ENCODE assay signal across 10 mouse cellular contexts in genomic region chr14:25338404-25339051, GRCm38 (mm10).
DNase-seq lines count a peak whose midpoint lies in the region; ATAC-seq and TF ChIP-seq lines count a peak whose summit lies in the region.
"Had no signal": no experiment of that assay in that cellular context is flagged by ENCODE, and none has a peak within 500 bp of the region (broad histone marks: within the 10 kb centered on the region; RNA-seq: fewer than 3 reads in every experiment).

No protein-coding gene starts in this region.

- peaks cover 34% of the 10 kb centered on the region for H3K4me1 ChIP-seq in forebrain, embryonic 13.5 days
- peaks cover 17% of the 10 kb centered on the region for H3K4me1 ChIP-seq in forebrain, embryonic 12.5 days
- H3K4me1 ChIP-seq in lung, embryonic 15.5 days = peaks cover 40% of the 10 kb centered on the region
- H3K4me1 ChIP-seq in lung, adult 2 months (ENCODE audit: control insufficient read depth, insufficient read depth, low read length) = peaks cover 8% of the 10 kb centered on the region; the same call in 1 of the 2 replicates
- H3K4me1 ChIP-seq in hindbrain, embryonic 13.5 days (replicated peaks) = peaks cover 33% of the 10 kb centered on the region
- peaks cover 34% of the 10 kb centered on the region for H3K4me1 ChIP-seq in neural tube, embryonic 13.5 days (replicated peaks)

- H3K4me2 ChIP-seq in forebrain, embryonic 13.5 days = no peak overlapping the region
- no peak overlapping the region for H3K4me2 ChIP-seq in forebrain, embryonic 12.5 days
- H3K4me2 ChIP-seq in lung, embryonic 15.5 days = no peak overlapping the region
- H3K4me2 ChIP-seq in hindbrain, embryonic 13.5 days = no peak overlapping the region
- no peak overlapping the region for H3K4me2 ChIP-seq in neural tube, embryonic 13.5 days
- H3K4me2 ChIP-seq: hindbrain, embryonic 15.5 days had no signal

- no peak for TF ChIP-seq CTCF in lung, adult 2 months (IDR thresholded peaks at IDR 0.05; ENCODE audit: insufficient read depth, low read length)

- no peaks in the 10 kb centered on the region for H3K27me3 ChIP-seq in forebrain, embryonic 13.5 days
- H3K27me3 ChIP-seq in forebrain, embryonic 12.5 days = no peaks in the 10 kb centered on the region
- no peaks in the 10 kb centered on the region for H3K27me3 ChIP-seq in lung, embryonic 15.5 days
- H3K27me3 ChIP-seq in hindbrain, embryonic 13.5 days = no peaks in the 10 kb centered on the region
- no peaks in the 10 kb centered on the region for H3K27me3 ChIP-seq in neural tube, embryonic 13.5 days
- H3K27me3 ChIP-seq: hindbrain, embryonic 15.5 days had no signal

- DNase-seq in lung, adult 2 months = no peak
- no peak for DNase-seq in thymus, postnatal 0 days (ENCODE audit: low spot score)
- no peak for DNase-seq in cerebellum, postnatal 25 days
- DNase-seq: cerebellum, adult 2 months had no signal

- no peaks in the 10 kb centered on the region for H3K9me3 ChIP-seq in forebrain, embryonic 13.5 days (replicated peaks)
- H3K9me3 ChIP-seq in forebrain, embryonic 12.5 days = no peaks in the 10 kb centered on the region
- no peaks in the 10 kb centered on the region for H3K9me3 ChIP-seq in lung, embryonic 15.5 days
- no peaks in the 10 kb centered on the region for H3K9me3 ChIP-seq in hindbrain, embryonic 13.5 days
- H3K9me3 ChIP-seq in neural tube, embryonic 13.5 days = no peaks in the 10 kb centered on the region
- H3K9me3 ChIP-seq: hindbrain, embryonic 15.5 days had no signal

- no peak overlapping the region for H3K27ac ChIP-seq in forebrain, embryonic 13.5 days
- no peak overlapping the region for H3K27ac ChIP-seq in forebrain, embryonic 12.5 days
- H3K27ac ChIP-seq in lung, embryonic 15.5 days = 0 out of 2 replicates have a peak overlapping the region, but pooled peaks have one; percentile 2
- H3K27ac ChIP-seq in hindbrain, embryonic 13.5 days = peak overlapping the region; percentile 60; the same call in 1 of the 2 replicates
- H3K27ac ChIP-seq in neural tube, embryonic 13.5 days (replicated peaks) = no peak overlapping the region; the same call in 1 of the 2 replicates
- H3K27ac ChIP-seq: hindbrain, embryonic 15.5 days had no signal

- WGBS in forebrain, embryonic 13.5 days = 62% methylated on average over 9 of the region's 9 CpGs
- 43% methylated on average over 9 of the region's 9 CpGs for WGBS in forebrain, embryonic 12.5 days
- WGBS in lung, embryonic 15.5 days = 57% methylated on average over 9 of the region's 9 CpGs
- 77% methylated on average over 9 of the region's 9 CpGs for WGBS in lung, adult 2 months
- WGBS in hindbrain, embryonic 13.5 days = 43% methylated on average over 9 of the region's 9 CpGs
- 74% methylated on average over 9 of the region's 9 CpGs for WGBS in neural tube, embryonic 13.5 days

- no peak overlapping the region for H3K9ac ChIP-seq in forebrain, embryonic 13.5 days
- H3K9ac ChIP-seq in forebrain, embryonic 12.5 days = no peak overlapping the region
- no peak overlapping the region for H3K9ac ChIP-seq in lung, embryonic 15.5 days
- H3K9ac ChIP-seq in hindbrain, embryonic 13.5 days = no peak overlapping the region
- no peak overlapping the region for H3K9ac ChIP-seq in neural tube, embryonic 13.5 days
- H3K9ac ChIP-seq: hindbrain, embryonic 15.5 days had no signal

- 0 out of 2 replicates have a peak, but pooled peaks have one; percentile 13 for ATAC-seq in forebrain, embryonic 13.5 days
- ATAC-seq in forebrain, embryonic 12.5 days (ENCODE audit: low FRiP score) = no peak
- ATAC-seq in lung, embryonic 15.5 days (ENCODE audit: borderline replicate concordance, extremely low read depth, low FRiP score, low TSS enrichment) = no peak
- no peak; the same call in 1 of the 2 replicates for ATAC-seq in hindbrain, embryonic 13.5 days (ENCODE audit: low FRiP score)
- ATAC-seq in neural tube, embryonic 13.5 days (ENCODE audit: low read depth) = peak; percentile 61; the same call in 1 of the 2 replicates

- TF ChIP-seq POLR2A in lung, adult 2 months (IDR thresholded peaks at IDR 0.05; ENCODE audit: borderline replicate concordance, extremely low read depth, low read depth, low read length) = no peak

- no peaks in the 10 kb centered on the region for H3K36me3 ChIP-seq in forebrain, embryonic 13.5 days (ENCODE audit: poor library complexity, severe bottlenecking)
- no peaks in the 10 kb centered on the region for H3K36me3 ChIP-seq in forebrain, embryonic 12.5 days (replicated peaks)
- H3K36me3 ChIP-seq in lung, embryonic 15.5 days = no peaks in the 10 kb centered on the region
- no peaks in the 10 kb centered on the region; the same call in 1 of the 2 replicates for H3K36me3 ChIP-seq in hindbrain, embryonic 13.5 days
- H3K36me3 ChIP-seq in neural tube, embryonic 13.5 days = no peaks in the 10 kb centered on the region
- H3K36me3 ChIP-seq: hindbrain, embryonic 15.5 days had no signal

- no peak overlapping the region for H3K4me3 ChIP-seq in forebrain, embryonic 13.5 days
- no peak overlapping the region for H3K4me3 ChIP-seq in forebrain, embryonic 12.5 days (replicated peaks)
- H3K4me3 ChIP-seq in lung, embryonic 15.5 days = no peak overlapping the region
- H3K4me3 ChIP-seq in lung, adult 2 months (replicated peaks; ENCODE audit: extremely low read depth, low read depth, low read length) = no peak overlapping the region
- H3K4me3 ChIP-seq in hindbrain, embryonic 13.5 days = no peak overlapping the region
- no peak overlapping the region for H3K4me3 ChIP-seq in neural tube, embryonic 13.5 days
- H3K4me3 ChIP-seq: hindbrain, embryonic 15.5 days had no signal

Comparison
In these comparisons a context has a peak if more than half of its experiments do, and no peak if none do; other contexts are left out.
1. ATAC-seq: peak in forebrain, embryonic 13.5 days (single experiment) and neural tube, embryonic 13.5 days (single experiment); none in forebrain, embryonic 12.5 days (single experiment), lung, embryonic 15.5 days (single experiment) and hindbrain, embryonic 13.5 days (single experiment).
2. H3K27ac ChIP-seq: peak in lung, embryonic 15.5 days (single experiment) and hindbrain, embryonic 13.5 days (single experiment); none in forebrain, embryonic 13.5 days (single experiment), forebrain, embryonic 12.5 days (single experiment) and neural tube, embryonic 13.5 days (single experiment).